Mouse (Mus musculus) midbrain, embryonic 12.5 days (tissue): Measurements from ENCODE around the gene Lhx6. TPM values are rescaled to one million over a fixed set of nuclear protein-coding genes. Genes with fewer than 3 reads are reported as not detected.

ENCODE experiments used
- polyA plus RNA-seq: library from polyadenylated mRNA; unstranded; fragments of >200 nt; fragmentation: Nextera tagmentation; extraction: Ambion mirVana; gene quantifications from 2 replicates; pipeline ENCODE4 v1.2.1, GENCODE M21; 2016

Gene Lhx6
- polyA plus RNA-seq, 1 experiment from 2014 or later = 2.5 TPM

Other genes with a start within 250 kb of the Lhx6 start
- gene Ttll11, start 125.5 kb downstream of the Lhx6 start, polyA plus RNA-seq = 4.2 and 5.0 TPM in 2 replicates
- gene Ndufa8, start 56.0 kb downstream of the Lhx6 start, polyA plus RNA-seq = 161 and 178 TPM in 2 replicates
- 1.1 and 1.3 TPM in 2 replicates for gene Morn5, start 56.0 kb downstream of the Lhx6 start, polyA plus RNA-seq
- gene Mrrf, start 31.0 kb upstream of the Lhx6 start, polyA plus RNA-seq = 19.0 and 25.5 TPM in 2 replicates
- 125 and 128 TPM in 2 replicates for gene Rbm18, start 31.4 kb upstream of the Lhx6 start, polyA plus RNA-seq
- 3.9 and 4.4 TPM in 2 replicates for gene Ptgs1, start 125.0 kb upstream of the Lhx6 start, polyA plus RNA-seq